Mouse (Mus musculus): ENCODE measurements around the gene Trim63.

DNA sequence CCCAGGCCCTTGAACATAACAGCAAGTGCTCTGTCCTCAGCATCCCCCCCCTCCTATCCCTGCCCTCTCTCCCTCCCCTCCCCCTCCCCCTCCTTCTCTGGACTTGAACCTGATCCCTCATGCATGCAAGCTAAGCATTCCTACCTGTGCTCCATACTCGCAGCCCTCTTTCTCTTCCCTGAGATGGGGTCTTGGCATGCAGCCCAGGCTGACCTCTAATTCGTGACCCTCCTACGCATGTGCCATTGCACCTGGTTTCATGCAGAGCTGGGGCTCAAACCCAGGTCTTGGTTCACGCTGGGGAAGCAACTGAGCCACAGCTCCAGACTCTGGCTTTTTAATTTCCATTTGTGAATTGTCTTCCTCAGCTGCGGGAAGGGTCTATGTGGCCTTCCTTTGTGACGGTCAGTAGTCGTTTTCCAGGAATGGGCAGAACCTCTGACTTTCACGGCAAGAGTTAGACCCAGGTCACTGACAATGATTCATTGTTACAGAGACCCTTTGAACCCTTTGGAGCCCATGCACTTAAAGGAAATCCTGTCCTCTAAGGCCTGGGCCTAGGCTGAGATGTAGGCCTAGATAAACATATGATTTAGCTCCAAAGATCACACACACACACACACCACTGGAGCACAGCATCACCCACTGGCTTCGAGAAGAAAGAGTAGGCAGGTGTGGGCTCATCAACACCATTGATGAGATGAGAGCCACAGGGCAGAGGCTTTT is 48.9 kb upstream of the Trim63 start:
- TF ChIP-seq POLR2AphosphoS2 (IDR thresholded peaks at IDR 0.05; ENCODE audit: insufficient read length, low read depth) (no peak), POLR2A (IDR thresholded peaks at IDR 0.05; ENCODE audit: insufficient read length, low read depth) (no peak), TCF3 (IDR thresholded peaks at IDR 0.05; ENCODE audit: insufficient read length, low read depth) (no peak), MYOG (IDR thresholded peaks at IDR 0.05; ENCODE audit: control insufficient read depth in 1 of 3, insufficient read depth in 1 of 3, insufficient read length in 2 of 3, low read depth in 2 of 3) (no peak), REST (IDR thresholded peaks at IDR 0.05; ENCODE audit: insufficient read depth, insufficient read length) (no peak), TCF12 (IDR thresholded peaks at IDR 0.05; ENCODE audit: insufficient read depth, poor library complexity, severe bottlenecking) (no peak), USF1 (IDR thresholded peaks at IDR 0.05; ENCODE audit: low read depth) (no peak), CEBPB (IDR thresholded peaks at IDR 0.05; ENCODE audit: insufficient read depth, poor library complexity, severe bottlenecking) (no peak), E2F4 (IDR thresholded peaks at IDR 0.05; ENCODE audit: insufficient read depth) (no peak), MAX (IDR thresholded peaks at IDR 0.05; ENCODE audit: low read depth) (no peak), MYOD1 (IDR thresholded peaks at IDR 0.05; ENCODE audit: control insufficient read depth in 1 of 3, insufficient read length in 2 of 3, low read depth in 2 of 3) (no peak)
